Mouse (Mus musculus): ENCODE measurements around the gene Rab5b.
"Not testable (repeated sequence)": the region's sequence is repeated elsewhere in the genome, so short reads cannot be mapped to it uniquely, and the experiment has no call there.

The Rab5b gene

GRCm38 (mm10) chr10:128695992-128696807, at the start of gene Rab5b:
Gene Rab5b (minus strand): TSS chr10:128696264.
- peak; percentile 98 for DNase-seq

- DNase-seq, result peak; percentile 42
Observed at GRCm38 (mm10) chr10:128744680-128745601, 48.9 kb upstream of the Rab5b start, which contains the start of gene Dgka. Gene Dgka (minus strand): TSS chr10:128744855.

- DNase-seq, result peak; percentile 39
Observed at GRCm38 (mm10) chr10:128744211-128744610, 48.1 kb upstream of the Rab5b start.

- DNase-seq, result peak; percentile 77
Observed at GRCm38 (mm10) chr10:128743791-128744191, 47.7 kb upstream of the Rab5b start.

GRCm38 (mm10) chr10:128743235-128743634, 47.2 kb upstream of the Rab5b start:
- DNase-seq, result no peak

- DNase-seq, result no peak
Observed at GRCm38 (mm10) chr10:128742616-128743015, 46.6 kb upstream of the Rab5b start.

- no peak for DNase-seq
Observed at GRCm38 (mm10) chr10:128740296-128740695, 44.2 kb upstream of the Rab5b start.

GRCm38 (mm10) chr10:128737435-128737834, 41.4 kb upstream of the Rab5b start:
- peak; percentile 27 for DNase-seq

- DNase-seq, result no peak
Observed at GRCm38 (mm10) chr10:128731992-128732391, 35.9 kb upstream of the Rab5b start.

- DNase-seq, result peak; percentile 90
Observed at GRCm38 (mm10) chr10:128731002-128731433, 35.0 kb upstream of the Rab5b start.

GRCm38 (mm10) chr10:128728059-128728458, 32.0 kb upstream of the Rab5b start:
- no peak for DNase-seq

- not testable (repeated sequence) for DNase-seq
Observed at GRCm38 (mm10) chr10:128725466-128725865, 29.4 kb upstream of the Rab5b start.

- DNase-seq, result no peak
Observed at GRCm38 (mm10) chr10:128715559-128716537, 19.8 kb upstream of the Rab5b start.

GRCm38 (mm10) chr10:128711318-128711717, 15.3 kb upstream of the Rab5b start:
- not testable (repeated sequence) for DNase-seq

GRCm38 (mm10) chr10:128705317-128705693, 9.2 kb upstream of the Rab5b start:
- peak; percentile 30 for DNase-seq

- DNase-seq, result peak; percentile 98
Observed at GRCm38 (mm10) chr10:128704491-128705316, 8.6 kb upstream of the Rab5b start, which contains the start of gene Cdk2. Gene Cdk2 (minus strand): TSS chr10:128705031.

- DNase-seq, result no peak
Observed at GRCm38 (mm10) chr10:128703895-128704294, 7.8 kb upstream of the Rab5b start, which contains the start of gene Pmel. Gene Pmel (plus strand): TSS chr10:128704195.

GRCm38 (mm10) chr10:128702328-128703007, 6.4 kb upstream of the Rab5b start:
- no peak for DNase-seq

- no peak for DNase-seq
Observed at GRCm38 (mm10) chr10:128700712-128701111, 4.6 kb upstream of the Rab5b start.

GRCm38 (mm10) chr10:128699611-128700010, 3.5 kb upstream of the Rab5b start:
- no peak for DNase-seq

Data from kidney, postnatal 10 days (tissue).